Mouse (Mus musculus): ENCODE measurements at regions not wholly inside any gene's neighbourhood (a gene's known extent, or its start where the extent isn't known, plus 50 kb on each side); places are given as distances from the start of the nearest gene placed in this dataset.

GRCm38 (mm10) chr1:110400051-110400450 is 417.8 kb downstream of the Cdh7 start:
- WGBS: 75% methylated on average over 2 of the region's 2 CpGs
- H3K9me3 ChIP-seq (ENCODE audit: low read depth, low read length): no peaks in the 10 kb centered on the region
- no peaks in the 10 kb centered on the region for H3K4me1 ChIP-seq (ENCODE audit: insufficient read depth)
- ATAC-seq (ENCODE audit: insufficient read depth) (no peak), DNase-seq (peak; percentile 9)
- no peak overlapping the region for H3K4me3 ChIP-seq (ENCODE audit: low read depth, low read length)
- no peak overlapping the region for H3K9ac ChIP-seq
- no peak overlapping the region for H3K27ac ChIP-seq (ENCODE audit: low read depth)
- no peak overlapping the region for H3K4me2 ChIP-seq
- no peaks in the 10 kb centered on the region for H3K36me3 ChIP-seq (ENCODE audit: insufficient read depth)
- no peak for TF ChIP-seq CTCF (IDR thresholded peaks at IDR 0.05; ENCODE audit: low read depth)
- no peaks in the 10 kb centered on the region for H3K27me3 ChIP-seq (ENCODE audit: insufficient read depth, low read length)

DNA sequence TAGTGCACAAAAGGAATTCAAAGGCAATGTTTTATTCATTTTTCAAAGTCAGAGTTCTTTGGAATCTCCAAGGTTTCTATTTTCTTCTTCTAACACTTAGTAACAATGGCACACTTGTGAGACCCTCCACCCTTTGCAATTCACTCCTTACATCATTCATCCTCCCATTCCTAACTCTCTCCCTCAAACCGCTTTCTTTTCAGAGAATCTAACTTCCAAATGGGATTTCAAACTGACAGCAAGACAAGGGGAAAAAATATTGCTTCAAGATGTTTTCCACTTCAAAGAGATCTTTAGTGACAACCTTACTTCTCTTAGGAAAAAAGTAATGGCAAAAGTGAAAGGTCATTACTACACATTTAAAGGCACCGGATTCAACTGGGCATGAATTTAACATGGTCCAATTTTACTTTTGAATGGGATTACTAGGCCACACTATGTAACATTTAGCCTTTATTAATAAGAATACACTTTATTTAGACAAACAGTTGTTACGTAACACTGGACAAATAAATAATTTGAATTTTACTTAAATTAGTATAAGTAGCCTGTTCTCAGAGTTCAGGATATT is 465.6 kb downstream of the Cdh7 start:
- Histone ChIP-seq H3K27me3 (ENCODE audit: insufficient read depth, low read length) (no peaks in the 10 kb centered on the region), H3K9me3 (ENCODE audit: low read depth, low read length) (no peaks in the 10 kb centered on the region), H3K4me1 (ENCODE audit: insufficient read depth) (no peaks in the 10 kb centered on the region), H3K36me3 (ENCODE audit: insufficient read depth) (no peaks in the 10 kb centered on the region), H3K27ac (ENCODE audit: low read depth) (no peak overlapping the region), H3K4me3 (ENCODE audit: low read depth, low read length) (no peak overlapping the region), H3K4me2 (no peak overlapping the region), H3K9ac (no peak overlapping the region)
- no peak for TF ChIP-seq CTCF (IDR thresholded peaks at IDR 0.05; ENCODE audit: low read depth)
- DNase-seq: no peak
- WGBS: 58% methylated on average over 3 of the region's 3 CpGs
- no peak for ATAC-seq (ENCODE audit: insufficient read depth)

DNA sequence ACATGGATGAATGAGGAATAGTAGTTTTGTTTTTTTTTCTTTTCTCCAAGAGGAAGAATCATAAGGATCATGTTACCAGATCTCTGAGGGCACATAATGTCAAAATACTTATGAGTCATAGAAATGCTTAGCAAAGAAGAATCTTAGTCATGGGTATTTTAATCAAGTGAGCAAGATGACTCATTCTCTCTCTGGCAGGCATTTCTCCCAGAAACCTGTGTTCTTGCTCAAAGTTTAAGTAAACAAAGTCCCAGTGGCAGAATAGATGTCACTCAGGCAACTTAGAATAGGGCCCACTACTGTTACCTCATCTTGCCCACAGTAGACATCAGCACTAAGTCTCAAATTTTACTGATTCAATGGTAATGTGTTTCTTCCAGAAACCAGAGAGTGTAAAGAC is 493.9 kb downstream of the Cdh19 start:
- Histone ChIP-seq H3K4me2 (no peak overlapping the region), H3K27ac (ENCODE audit: low read depth) (no peak overlapping the region), H3K4me3 (ENCODE audit: low read depth, low read length) (no peak overlapping the region), H3K27me3 (ENCODE audit: insufficient read depth, low read length) (no peaks in the 10 kb centered on the region), H3K36me3 (ENCODE audit: insufficient read depth) (no peaks in the 10 kb centered on the region), H3K9ac (no peak overlapping the region), H3K4me1 (ENCODE audit: insufficient read depth) (no peaks in the 10 kb centered on the region), H3K9me3 (ENCODE audit: low read depth, low read length) (no peaks in the 10 kb centered on the region)
- no peak for DNase-seq
- no peak for ATAC-seq (ENCODE audit: insufficient read depth)
- no peak for TF ChIP-seq CTCF (IDR thresholded peaks at IDR 0.05; ENCODE audit: low read depth)

DNA sequence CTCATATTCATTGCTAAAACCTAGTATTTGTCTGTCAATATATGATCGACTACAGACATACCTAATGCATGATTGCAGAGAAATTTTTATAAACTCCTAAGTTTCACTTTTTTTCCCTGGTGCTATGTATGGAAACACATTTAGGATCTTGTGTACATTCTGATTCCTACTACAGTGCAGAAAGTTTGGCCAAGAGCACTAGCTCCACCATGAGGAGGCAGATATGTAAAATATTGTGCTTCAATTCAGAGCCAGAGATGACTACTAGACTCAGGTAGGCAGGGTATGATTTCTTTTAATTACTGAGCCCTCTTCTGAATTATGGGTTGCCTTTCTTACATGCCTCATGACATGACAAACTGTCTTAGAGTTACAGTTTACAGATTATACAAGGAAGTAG is 488.0 kb downstream of the Cdh19 start:
- H3K36me3 ChIP-seq (ENCODE audit: insufficient read depth): no peaks in the 10 kb centered on the region
- no peak for TF ChIP-seq CTCF (IDR thresholded peaks at IDR 0.05; ENCODE audit: low read depth)
- peak; percentile 12 for DNase-seq

More for the DNA sequence above, 488.0 kb downstream of the Cdh19 start:
- H3K27me3 ChIP-seq (ENCODE audit: insufficient read depth, low read length): no peaks in the 10 kb centered on the region
- WGBS: 79% methylated on average over 1 of the region's 1 CpGs
- H3K9me3 ChIP-seq (ENCODE audit: low read depth, low read length): no peaks in the 10 kb centered on the region
- no peak overlapping the region for H3K4me3 ChIP-seq (ENCODE audit: low read depth, low read length)
- H3K4me2 ChIP-seq: no peak overlapping the region
- H3K4me1 ChIP-seq (ENCODE audit: insufficient read depth): no peaks in the 10 kb centered on the region
- H3K27ac ChIP-seq (ENCODE audit: low read depth): no peak overlapping the region
- no peak for ATAC-seq (ENCODE audit: insufficient read depth)
- H3K9ac ChIP-seq: no peak overlapping the region
